Mouse (Mus musculus) small intestine, adult 2 months (tissue): ENCODE data around the gene Src.

Source experiments
- CTCF ChIP-seq: fragments of 200-500 bp; IDR thresholded peaks from 2 replicates; pipeline ENCODE4 v1.5.1; 2012; ENCODE audit warnings: low read depth, mild to moderate bottlenecking, control low read depth, inconsistent platforms, low read length, moderate library complexity, mixed read lengths; ENCODE audit not compliant: insufficient replicate concordance, insufficient read length; ENCODE audit errors: extremely low read depth
- POLR2A ChIP-seq: fragments of 200-500 bp; IDR thresholded peaks from 2 replicates; pipeline ENCODE4 v1.6.1; 2012; ENCODE audit warnings: low read depth, mild to moderate bottlenecking, control low read depth, inconsistent platforms, low read length, moderate library complexity

- TF ChIP-seq CTCF: no peak
- no peak for TF ChIP-seq POLR2A
Observed at GRCm38 (mm10) chr2:157389591-157389921, 28.7 kb upstream of the Src start.
